Mouse (Mus musculus): Measurements from ENCODE around the gene Olfr139.

- TF ChIP-seq POLR2A (IDR thresholded peaks at IDR 0.05; ENCODE audit: low read depth, low read length) (no peak), CTCF (IDR thresholded peaks at IDR 0.05; ENCODE audit: borderline replicate concordance, insufficient read depth, low read length) (no peak)
These were observed at the start of gene Olfr139, which contains the start of gene Olfr399 for GRCm38 (mm10) chr11:74056451-74056850.

Measured in embryonic fibroblast, embryonic 13.5 days (primary cell).